Mouse (Mus musculus) frontal cortex, adult 2 months (tissue): ENCODE measurements around the gene Lipc. TPM values are rescaled to one million over a fixed set of nuclear protein-coding genes. Genes with fewer than 3 reads are reported as not detected.

Experiments
- DNase-seq, 2 experiments: peaks; one replicate each; pipeline ENCODE4 v3.0.0; 2022; ENCODE audit warnings: low spot score in 1 of 2; ENCODE audit errors: extremely low spot score in 1 of 2
- polyA plus RNA-seq: library from polyadenylated mRNA; depleted of rRNA; stranded (reverse); fragments of >200 nt; gene quantifications from 2 replicates; pipeline ENCODE4 v1.2.3, GENCODE M21; 2012

Gene Lipc
- polyA plus RNA-seq, 1 experiment = 0.58 TPM

DNA sequence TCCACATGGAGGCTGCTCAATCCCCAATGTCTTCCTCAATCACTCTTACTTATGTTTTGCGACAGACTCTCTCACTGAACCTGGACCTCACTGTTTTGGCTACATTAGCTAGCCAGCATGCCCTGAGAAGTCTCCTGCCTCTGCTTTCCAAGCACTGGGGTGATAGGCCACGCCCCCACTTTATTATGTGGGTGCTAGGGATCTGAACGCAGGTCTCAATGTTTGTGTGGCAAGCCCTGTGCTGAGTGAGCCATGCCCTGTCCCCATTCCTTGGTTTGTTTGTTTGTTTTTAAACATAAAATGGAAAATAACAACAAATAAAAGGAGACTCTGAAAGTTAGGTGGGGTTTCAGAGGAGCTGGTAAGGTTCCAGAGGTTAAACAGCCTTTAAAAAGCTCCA, 7.4 kb upstream of the Lipc start:
- no peak for DNase-seq

DNA sequence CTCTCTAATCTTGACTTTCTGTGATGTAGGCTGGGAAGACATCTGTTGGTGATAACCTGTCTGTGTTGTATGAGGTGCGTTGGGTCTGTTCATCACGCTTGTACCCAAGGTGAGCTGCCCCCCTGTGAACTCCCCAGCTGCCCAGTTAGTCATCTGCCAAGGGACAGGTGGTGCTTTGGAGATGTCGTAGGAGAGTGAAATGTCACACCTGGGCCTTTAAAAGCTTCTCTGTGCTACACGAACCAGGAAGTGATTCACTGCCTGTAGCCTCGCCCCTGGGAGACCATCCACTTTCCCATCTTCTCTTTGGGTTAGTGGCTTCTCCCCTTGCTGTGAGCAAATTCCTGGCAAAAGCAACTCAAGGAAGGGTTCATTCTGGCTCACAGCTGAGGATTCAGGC, 6.4 kb upstream of the Lipc start:
- DNase-seq = no peak

DNA sequence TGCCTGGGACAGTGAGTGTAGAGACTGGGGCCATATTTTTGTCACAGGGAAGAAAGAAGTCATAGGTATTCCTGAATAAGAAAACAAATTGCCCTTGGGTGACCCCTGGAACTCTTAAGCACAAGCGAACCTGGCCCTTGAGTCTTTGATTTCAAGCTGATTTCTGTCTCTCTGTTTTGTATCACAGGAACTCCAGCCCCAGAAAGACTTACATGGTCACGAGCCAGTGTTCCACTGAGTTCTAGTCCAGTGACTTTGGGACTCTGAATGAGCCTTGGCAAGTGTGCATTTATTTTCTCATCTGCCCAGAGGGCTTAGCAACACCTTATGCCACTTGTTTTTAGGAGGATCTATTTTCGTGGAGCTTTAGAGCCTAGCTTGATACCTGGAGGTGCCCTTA, 5.7 kb upstream of the Lipc start:
- no peak for DNase-seq

DNA sequence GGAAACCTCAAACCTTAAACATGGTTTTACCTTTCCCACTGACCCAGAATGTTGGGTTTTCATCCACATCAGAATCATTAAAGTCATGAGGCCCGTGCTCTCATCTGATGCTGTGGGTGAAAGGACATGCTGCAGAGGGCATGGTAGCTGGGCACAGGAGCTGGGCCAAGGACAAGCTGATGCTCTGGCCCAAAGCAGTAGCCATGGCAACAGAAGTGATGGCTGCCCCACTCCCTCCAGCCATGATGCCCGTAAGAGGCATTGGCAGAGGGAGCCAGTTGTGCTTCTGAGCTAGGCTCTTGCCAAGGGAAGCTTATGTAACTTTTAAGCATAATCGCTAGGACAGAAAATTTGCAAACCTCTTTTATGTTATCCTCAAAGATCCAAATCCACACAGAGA, 2.2 kb upstream of the Lipc start:
- DNase-seq = peak in 1 of 2 experiments; percentile 28

DNA sequence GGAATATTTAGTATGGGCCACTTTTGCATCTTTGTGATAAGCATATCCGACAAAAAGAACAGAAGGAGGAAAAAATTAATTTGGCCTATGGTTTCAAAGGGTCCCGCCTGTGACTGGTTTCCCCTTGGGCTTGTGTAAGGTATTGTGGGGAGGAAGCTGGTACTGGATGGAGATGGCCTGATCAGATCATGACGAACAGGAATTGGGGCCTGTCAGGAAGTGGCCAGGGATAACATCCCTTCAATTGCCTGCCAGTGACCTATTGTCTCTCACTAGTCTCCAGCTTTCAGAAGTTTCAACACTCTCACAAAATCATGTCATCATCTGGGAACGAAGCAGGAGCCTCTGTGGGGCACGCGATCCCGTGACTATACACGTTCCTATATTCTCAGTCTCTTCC, 2.7 kb downstream of the Lipc start:
- no peak for DNase-seq

DNA sequence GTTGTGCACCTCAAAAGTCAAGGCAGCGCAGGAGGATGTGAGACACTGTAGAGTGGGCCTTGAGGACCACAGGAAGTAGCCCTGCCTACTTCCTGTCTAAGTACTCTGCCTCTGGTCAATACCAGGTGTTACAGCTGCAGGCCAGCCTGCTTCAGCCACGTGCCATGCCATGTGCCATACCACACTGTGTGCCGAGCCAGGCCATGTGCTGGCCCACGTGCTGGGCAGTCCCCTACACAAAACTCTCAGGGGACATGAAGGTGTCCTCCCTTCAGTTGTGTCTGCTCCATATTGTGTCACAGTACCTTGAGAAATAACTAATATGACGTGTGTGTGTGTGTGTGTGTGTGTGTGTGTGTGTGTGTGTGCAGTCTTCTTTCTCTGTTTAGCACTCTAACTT, 4.7 kb downstream of the Lipc start:
- no peak for DNase-seq

DNA sequence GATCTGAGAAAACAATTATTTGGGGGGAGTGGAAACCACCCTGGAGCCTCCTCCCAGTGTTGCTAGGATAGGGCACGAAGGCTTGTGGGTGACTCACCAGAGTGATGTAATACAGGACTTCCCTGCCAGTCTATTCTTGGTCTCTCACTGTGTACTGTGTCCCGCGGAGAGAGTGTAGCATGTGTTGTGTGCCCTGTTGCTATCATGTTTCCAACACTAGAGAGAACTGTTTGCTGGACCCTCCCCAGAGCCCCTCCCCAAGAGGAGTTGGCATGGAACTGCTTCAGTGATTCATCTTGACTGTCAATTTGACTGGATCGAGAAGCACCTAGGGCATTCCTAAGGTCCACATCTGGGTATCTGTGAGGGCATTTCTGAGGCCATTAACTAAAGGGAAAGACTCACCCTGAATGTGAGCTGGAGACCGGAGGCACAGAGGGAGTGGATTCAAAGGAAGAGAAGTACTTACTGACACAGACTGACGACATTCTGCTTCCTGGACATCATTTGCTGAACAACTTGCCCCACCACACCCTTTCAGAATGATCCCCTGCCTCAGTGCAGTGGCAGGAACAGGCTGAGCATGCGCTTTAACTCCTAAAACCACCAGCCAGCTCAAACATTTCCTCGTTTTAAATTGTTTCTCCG, 9.2 kb downstream of the Lipc start:
- DNase-seq = no peak

DNA sequence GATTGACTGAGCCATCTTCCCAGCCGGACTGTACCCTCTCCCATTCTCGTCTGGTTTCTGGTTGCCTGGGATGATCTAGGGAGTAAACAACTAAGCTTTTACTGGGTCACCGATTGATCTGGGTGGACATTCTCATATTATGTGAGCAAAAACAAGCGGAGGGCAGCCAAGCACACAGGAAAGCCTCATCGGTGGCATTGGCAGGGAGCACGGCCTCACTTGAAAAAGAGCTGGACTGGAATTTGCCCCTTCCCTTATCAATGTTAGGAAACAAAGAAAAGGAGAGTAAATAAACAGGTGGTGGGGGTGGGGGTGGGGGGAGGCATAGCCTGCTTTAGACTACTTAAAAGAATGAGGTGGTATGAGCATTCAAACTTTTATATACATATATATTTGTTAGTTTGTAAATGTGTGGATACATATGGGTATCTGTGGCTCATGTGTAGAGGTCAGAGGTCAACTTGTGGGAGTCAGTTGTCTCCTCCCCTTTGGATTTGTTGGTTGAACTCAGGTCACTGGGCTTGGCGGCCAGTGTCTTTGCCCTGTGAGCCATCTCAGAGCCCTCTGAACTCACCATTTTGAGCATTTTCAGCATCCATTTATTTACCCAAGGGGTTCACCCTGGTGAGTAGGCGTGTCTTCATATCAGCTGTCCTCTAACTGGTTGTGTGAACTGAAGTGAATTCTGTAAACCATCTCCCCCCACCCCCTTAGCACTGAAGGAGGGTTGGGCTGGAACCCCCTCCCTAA, 12.1 kb downstream of the Lipc start:
- DNase-seq = no peak

DNA sequence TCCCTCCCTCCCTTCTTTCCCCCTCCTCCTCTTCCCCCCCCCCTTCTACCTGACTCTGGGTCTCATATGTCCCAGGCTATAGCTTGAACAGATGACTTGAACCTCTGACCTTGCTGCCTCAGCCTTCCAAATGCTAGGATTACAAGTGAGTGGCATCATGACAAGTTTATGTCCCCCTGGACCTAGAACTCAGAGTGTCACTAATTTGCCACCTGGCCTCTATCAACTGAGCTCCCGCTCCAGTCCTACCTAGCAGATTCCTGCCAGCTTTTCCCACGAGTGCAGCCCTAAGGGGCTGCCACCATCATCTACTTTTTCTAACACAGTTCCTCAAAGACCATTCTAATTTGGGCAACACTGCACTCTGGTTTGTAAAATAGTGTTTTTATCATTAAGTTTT, 13.2 kb downstream of the Lipc start:
- no peak for DNase-seq

DNA sequence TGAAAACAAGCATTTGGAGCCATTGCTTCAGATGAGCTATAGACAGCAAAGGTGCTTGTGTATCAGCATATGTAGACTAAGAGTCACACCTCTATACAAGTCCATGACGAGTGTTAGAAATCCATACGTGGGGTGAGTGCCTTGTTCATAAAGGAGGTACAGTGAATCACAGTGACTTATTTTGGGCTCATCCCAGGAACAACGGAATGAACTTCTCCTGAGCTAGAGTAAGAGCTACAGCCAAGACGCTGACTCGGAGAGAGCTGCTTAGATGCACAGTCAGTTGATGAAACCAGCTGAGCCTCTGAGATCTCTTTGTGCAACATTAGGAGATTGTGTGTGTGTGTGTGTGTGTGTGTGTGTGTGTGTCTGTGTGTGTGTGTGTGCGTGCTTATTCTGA, 13.9 kb downstream of the Lipc start:
- DNase-seq = no peak

DNA sequence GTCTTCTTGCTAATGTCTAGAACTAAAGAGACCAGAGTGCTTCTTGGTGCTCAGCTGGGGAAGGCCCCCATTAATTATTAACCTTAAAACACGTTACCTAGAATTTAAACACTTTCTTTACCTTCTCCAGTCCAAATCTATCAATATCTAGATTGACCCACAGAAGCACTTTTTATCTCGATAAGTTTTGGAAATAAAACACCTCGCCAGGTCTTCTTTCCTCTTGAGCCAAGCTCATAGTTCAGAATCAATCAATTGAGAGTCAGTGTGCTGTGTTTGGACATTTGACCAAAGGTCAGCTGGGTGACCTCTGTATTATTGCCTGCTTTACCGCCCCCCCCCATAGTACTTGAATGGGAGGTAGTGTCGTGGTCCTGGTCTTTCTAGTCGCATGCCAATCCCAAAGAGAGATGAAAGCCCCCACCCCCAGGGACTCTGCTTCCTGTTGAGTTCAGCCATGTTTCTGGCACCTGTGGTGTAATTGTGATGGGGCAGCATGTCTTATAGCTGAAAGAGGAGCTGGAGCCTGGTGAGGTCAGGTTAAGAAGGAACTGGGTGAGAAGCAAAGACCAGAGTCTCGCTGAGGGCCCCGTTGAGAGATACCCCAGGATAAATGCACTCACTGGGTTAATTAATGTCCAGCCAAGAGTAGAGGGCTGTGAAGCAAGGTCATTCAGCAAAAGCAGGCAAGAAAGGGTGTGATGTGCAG, 17.3 kb downstream of the Lipc start:
- DNase-seq = no peak

DNA sequence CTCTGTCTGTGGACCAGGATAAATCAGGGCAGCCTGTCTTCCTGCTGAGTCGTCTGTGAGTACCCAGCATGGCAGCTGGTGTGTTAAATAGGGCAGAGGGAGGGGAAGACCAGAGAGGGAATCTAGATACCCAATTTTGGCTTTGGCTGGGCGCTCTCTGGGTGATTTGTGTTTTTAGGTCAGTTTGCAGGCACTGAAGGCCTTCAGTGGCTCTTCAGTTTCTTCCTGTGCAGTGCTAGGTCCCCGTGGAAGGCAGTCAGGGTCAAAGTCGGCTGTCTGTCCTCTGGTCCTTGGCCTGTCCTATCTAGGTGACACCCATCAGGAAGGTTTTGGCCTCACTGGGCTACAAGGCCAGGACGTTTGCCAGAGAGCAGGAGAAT, 21.4 kb downstream of the Lipc start:
- no peak for DNase-seq

DNA sequence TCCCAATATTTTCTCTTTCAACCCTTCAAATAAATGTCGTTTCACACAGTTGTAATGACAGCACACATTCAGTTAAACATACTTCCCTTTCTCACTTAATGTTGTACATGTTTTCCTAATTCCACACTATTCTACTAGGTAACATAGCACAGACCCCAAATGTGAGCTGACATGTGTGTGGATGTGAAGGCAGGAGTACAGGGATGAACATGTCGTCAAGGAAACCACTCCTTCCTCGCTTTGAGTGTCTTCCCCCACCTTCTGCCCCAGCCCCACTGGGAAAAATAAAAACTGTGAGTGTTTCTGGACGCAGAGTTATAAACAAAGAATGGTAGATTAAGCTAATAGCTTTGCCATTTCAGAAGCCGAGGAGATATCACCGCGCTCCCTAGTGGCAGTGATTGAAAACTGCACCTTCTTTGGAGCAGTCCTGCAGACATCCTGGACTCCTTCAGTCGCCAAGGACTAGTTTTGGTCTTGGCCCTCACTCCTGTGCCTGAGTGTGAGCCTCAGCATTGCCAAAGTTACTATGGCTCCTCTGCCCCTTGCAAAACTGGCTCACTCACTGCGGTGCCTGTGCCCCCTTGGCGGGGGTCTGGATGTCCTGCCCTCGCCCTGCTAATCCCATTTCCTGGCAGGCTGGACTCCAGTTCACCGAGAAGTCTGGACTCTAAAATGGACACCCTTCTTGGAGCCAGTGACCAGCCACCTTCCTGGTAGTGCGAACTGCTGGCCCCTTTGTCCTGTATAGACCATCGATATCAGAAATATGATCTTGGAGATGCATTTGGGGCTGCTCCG, 22.0 kb downstream of the Lipc start:
- peak in 1 of 2 experiments; percentile 46 for DNase-seq

DNA sequence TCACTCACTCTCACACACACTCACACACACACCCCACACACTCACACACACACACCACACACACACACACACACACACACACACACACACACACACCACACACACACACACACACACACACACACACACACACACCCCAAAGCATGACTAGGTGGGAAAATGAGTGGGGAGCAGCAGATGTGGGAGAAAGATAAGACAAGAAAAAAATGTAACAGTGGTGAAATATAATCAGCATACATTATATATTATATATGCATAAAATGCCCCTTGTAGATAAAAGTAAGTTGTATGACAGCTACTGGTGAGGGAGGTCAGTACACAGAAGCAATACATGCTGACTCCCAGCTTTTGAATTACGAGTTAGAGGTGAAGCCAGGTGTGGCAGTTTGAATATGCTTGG, 23.6 kb downstream of the Lipc start:
- no peak for DNase-seq

DNA sequence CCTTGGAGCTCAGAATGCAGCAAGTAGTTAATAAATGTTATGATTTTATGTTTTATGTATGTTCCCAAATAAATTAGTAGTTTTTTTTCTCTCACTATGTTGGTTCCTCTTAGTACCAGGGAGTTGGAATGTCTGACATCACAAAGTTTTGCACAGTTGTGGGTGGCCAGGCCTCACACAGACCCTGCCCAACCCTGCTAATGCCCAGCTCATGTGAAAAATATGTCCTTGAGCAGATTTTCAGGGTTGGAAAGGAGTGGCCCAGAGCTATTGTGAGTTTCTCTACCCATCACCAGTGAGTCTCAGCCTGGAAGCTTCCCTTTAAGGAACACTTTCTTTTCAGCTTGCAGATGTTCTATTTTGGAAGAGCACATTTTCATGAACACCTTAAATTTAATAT, 24.3 kb downstream of the Lipc start:
- no peak for DNase-seq

DNA sequence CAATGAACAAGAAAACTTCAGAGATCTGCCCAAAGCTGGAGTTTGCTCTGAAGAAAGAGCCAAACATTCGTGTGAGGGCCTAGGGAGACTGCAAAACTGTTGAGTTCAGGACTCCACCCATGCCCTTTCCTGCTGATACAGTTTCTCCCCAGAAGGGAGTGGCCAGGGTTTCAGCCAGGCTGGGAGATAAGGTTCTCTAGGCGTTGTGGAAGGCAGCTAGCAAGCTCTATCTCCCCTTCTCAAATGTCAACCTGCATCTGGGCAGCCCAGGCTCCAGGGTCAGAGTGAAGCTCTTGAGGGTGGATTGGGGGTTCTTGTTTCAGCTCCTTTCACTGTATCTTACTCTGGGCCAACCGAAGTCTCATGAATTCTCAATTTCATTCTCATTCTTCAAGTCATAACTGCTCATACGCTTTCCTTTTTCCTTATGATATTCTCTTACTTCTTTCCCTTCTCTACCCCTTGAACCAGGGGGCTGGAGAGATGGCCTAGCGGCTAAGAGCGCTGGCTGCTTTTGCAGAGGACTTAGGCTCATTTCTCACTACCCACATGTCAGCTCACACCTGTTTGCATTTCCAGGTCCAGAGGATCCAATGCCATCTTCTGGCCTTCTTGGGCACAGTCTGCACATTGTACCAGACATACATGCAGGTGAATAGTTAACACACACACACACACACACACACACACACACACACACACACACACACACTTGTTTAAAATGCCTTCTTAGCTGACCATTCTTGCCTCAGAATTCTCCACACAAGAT, 25.0 kb downstream of the Lipc start:
- DNase-seq = no peak

DNA sequence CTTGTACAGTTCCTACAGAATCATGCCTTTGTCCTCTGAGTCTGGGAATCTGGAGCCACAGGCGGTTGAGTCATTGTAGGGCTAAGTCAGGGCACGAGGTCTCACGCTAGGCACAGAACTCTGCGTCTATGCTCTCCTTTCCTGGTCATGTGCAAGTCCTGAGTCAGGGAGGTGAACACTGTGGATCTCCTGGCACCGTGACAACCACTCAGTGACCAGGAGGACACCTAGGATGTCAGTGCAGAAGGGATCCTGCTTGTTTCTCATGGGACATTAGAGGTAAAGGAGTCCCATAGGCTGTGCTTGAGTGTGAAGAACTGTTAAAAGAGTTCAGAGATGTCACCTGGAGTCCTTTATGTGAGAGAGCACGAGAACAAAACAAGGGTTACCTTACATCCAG, 26.8 kb downstream of the Lipc start:
- DNase-seq = no peak

DNA sequence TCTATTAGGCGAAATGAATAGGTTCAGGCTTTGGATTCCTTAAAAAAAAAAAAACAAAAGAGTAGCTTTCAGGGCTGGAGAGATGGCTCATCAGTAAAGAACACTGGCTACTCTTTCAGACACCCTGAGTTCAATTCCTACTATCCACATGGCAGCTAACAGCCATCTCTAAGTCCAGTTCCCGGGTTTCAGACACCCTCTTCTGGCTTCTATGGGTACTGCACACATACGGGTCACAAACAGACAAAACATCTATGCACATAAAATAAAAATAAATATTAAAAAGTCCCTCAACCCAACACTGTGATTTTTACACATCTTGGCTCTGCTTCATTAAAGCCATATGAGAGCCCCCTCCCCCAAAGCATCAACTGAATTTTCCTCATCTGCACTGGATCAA, 27.3 kb downstream of the Lipc start:
- no peak for DNase-seq

DNA sequence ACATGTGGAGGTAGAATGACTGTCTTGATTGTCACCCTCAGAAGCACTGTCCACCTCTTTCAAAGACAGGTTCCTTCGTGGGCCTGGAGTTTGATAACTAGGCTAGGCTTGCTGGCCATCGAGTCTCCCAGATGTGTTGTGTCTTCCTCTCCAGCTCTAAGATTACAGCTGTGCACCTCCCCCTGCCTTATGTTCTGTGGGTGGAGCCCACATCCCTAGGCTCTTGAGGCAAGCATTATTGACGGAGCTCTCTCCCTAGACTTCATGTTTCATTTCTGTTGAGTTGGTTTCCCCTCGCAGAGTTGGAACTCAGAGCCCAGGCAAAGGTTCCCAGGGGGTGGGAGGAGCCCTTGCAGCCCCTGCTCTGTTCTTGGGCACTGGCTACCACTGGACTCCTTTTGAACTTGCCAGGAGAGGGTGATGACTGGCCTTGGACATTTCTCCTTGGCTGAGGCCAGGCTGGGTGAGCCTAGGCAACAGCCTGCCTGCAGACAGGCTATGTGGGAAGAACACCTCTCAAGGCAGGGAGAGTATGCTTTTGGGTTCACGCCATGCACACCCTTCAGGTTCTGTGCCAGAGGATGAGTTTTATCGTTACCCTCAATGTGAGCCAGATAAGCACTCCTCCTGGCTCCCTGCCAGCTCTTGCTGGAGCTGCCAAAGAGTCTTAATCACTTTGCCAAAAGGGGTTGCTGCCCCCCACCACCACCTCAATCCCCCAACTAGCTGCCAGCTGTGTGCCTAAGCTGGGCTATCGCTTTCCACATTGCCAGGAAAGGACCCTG, 30.1 kb downstream of the Lipc start:
- peak in 1 of 2 experiments; percentile 35 for DNase-seq

DNA sequence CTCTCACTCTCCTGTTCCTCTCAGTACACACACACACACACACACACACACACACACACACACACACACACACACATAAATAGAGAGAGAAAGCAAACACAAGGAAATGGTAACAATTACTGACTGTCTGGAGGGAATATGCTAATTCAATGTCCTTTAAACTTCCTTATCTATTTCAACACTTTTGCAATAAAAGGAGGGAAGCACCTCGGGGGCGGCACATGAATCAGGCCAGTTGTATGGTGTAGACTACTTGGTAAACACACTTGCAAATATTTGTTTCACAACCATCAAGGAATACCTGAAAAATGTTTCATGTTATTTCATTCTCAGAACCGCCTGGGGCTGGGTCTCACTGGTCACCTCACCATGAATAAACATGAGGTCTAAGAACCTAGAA, 30.9 kb downstream of the Lipc start:
- no peak for DNase-seq
